Comparison of ENCODE assay signal across 8 mouse cellular contexts in the genomic region with DNA sequence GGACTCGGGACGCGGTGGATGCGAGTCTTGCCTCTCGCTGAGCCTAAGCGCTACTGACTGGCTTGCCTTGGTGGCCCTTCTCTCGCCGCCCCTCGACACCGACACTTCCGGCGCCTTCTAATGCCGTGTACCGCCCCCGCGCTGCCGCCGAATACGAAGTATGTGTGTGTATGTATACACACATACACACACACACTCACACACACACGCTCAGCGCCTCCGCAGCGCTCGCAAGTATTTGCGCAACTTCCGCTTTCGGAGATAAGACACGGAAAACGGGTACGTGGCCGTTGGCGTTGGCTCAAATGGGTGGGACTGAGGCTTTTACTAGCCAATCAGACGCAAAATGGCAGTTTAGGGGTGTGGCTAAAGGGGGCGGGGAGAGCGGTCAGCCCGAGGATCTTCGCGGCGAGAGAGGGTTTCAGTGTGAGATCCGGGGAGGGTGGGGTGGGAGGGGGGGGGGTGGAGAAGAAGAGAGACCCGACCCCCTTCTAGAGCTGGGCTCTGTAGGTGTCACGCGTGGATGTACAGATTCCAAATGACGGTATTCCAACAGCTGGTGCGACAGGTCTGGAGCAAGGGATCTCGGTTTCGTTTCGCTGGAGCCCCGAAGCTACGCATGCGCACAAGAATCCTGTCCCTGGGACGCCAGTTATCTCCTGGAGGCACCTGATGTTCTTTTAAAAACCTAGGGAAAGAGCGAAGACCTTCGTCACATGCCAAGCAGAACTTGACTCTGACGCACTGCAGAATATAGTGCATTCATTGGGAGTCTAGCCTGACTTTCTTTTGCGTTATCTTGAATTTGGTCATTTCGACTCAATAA. TPM values are rescaled to one million over a fixed set of nuclear protein-coding genes. Genes with fewer than 3 reads are reported as not detected.
DNase-seq lines count a peak whose midpoint lies in the region; ATAC-seq lines count a peak whose summit lies in the region.

A gene (minus strand): TSS at position 244 of the 826 bp plus-strand sequence.

- peak; percentile 98 for DNase-seq in R1 (ENCODE audit: low read depth, low spot score)
- DNase-seq in cerebellum, postnatal 25 days, result peak; percentile 99
- DNase-seq in frontal cortex, postnatal 25 days (ENCODE audit: low spot score in 2 of 2), result peak; percentile 98 to 99
- peak; percentile 100 for DNase-seq in hindbrain, embryonic 14.5 days (ENCODE audit: low spot score)
- DNase-seq in layer of hippocampus, postnatal 36 days, result peak; percentile 98
- DNase-seq in lung, postnatal 36 days, result peak; percentile 100
- DNase-seq in retina, postnatal 1 day, result peak; percentile 99
- DNase-seq in urinary bladder, adult 18-20 months (ENCODE audit: low spot score in 2 of 2), result peak; percentile 98

- 2% methylated on average over 57 of the region's 57 CpGs for WGBS in hindbrain, embryonic 14.5 days

- H3K27me3 ChIP-seq in hindbrain, embryonic 14.5 days (ENCODE audit: control insufficient read depth, insufficient read depth, low read length), result no peaks in the 10 kb centered on the region

- peak within 1 kb of the TSS; percentile 91 for H3K27ac ChIP-seq in hindbrain, embryonic 14.5 days

- peaks cover 33% of the 10 kb centered on the region for H3K4me1 ChIP-seq in hindbrain, embryonic 14.5 days (replicated peaks; ENCODE audit: control insufficient read depth, insufficient read depth, low read length)

- ATAC-seq in hindbrain, embryonic 14.5 days (ENCODE audit: low FRiP score), result peak; percentile 97

- H3K4me3 ChIP-seq in hindbrain, embryonic 14.5 days (replicated peaks; ENCODE audit: low read length), result peak within 1 kb of the TSS; percentile 75

- no peaks in the 10 kb centered on the region for H3K36me3 ChIP-seq in hindbrain, embryonic 14.5 days (replicated peaks; ENCODE audit: control insufficient read depth, insufficient read depth)

- peak within 1 kb of the TSS; percentile 90 for H3K4me2 ChIP-seq in hindbrain, embryonic 14.5 days (replicated peaks)

- peak within 1 kb of the TSS; percentile 76 for H3K9ac ChIP-seq in hindbrain, embryonic 14.5 days

- H3K9me3 ChIP-seq in hindbrain, embryonic 14.5 days (ENCODE audit: control insufficient read depth, low read length), result no peaks in the 10 kb centered on the region

RNA-seq across cellular contexts. Expression of the gene that starts here (rescaled TPM):
- polyA plus RNA-seq in hindbrain, embryonic 14.5 days (2014; fragmentation: Nextera tagmentation; extraction: Ambion mirVana), result 7.7 and 8.0 TPM in 2 replicates
- total RNA-seq in layer of hippocampus, postnatal 36 days (2021), result 10 to 100 TPM; 16.3 to 16.5 TPM

Comparison
In these comparisons a context has a peak if more than half of its experiments do, and no peak if none do; other contexts are left out.
1. Peak in every context shown above with its lines: DNase-seq, ATAC-seq, H3K4me3 ChIP-seq and H3K27ac ChIP-seq.